ENCODE assay signal across 27 mouse cellular contexts in the genomic region with DNA sequence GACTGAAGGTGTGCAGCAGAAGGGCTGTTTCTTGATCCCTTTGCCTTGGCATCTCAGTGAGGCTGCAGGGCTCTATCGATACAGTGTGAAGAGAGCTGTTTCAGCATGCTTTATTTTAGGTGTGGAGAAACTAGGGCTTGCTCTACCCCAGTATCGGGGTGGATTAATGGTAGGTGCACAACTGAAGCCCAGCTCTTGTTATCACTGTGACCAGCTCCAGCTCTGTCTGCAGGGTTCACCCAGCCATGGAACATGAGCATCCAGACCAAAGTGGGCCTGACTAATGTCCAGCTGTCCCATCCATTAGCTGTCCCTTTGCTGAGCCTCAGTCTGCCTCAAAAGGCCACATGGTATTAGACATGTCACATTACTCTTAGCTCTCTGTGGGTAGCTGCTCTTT.
"Had no signal": no experiment of that assay in that cellular context is flagged by ENCODE, and none has a peak within 500 bp of the region (broad histone marks: within the 10 kb centered on the region; RNA-seq: fewer than 3 reads in every experiment).

No protein-coding gene starts in this region.

- H3K9me3 ChIP-seq: embryonic facial prominence, embryonic 15.5 days; forebrain, embryonic 15.5 days had no signal

- H3K27ac ChIP-seq: embryonic facial prominence, embryonic 10.5 days; embryonic facial prominence, embryonic 12.5 days; embryonic facial prominence, embryonic 13.5 days; embryonic facial prominence, embryonic 15.5 days; forebrain, embryonic 10.5 days; forebrain, embryonic 12.5 days; forebrain, embryonic 13.5 days; forebrain, embryonic 15.5 days; gastrocnemius, adult 2 months; heart, adult 2 months had no signal

- H3K36me3 ChIP-seq: embryonic facial prominence, embryonic 10.5 days; embryonic facial prominence, embryonic 12.5 days; embryonic facial prominence, embryonic 13.5 days; embryonic facial prominence, embryonic 15.5 days; forebrain, embryonic 10.5 days; forebrain, embryonic 12.5 days; forebrain, embryonic 15.5 days had no signal

- DNase-seq: cerebellum, adult 2 months; cerebellum, adult 8-10 months; cerebellum, adult 9-10 months; cerebellum, adult 9-11 months; cerebellum, postnatal 14 days; cerebellum, postnatal 25 days; cerebellum, postnatal 36 days; embryo, embryonic 11 days; forebrain, postnatal 0 days; gastrocnemius, adult 2 months; gastrocnemius, postnatal 10 days; gastrocnemius, postnatal 14 days; gastrocnemius, postnatal 25 days; gastrocnemius, postnatal 36 days; heart, adult 18-20 months; heart, adult 2 months had no signal

- H3K9ac ChIP-seq: embryonic facial prominence, embryonic 12.5 days; embryonic facial prominence, embryonic 13.5 days; embryonic facial prominence, embryonic 15.5 days; forebrain, embryonic 12.5 days; forebrain, embryonic 13.5 days; forebrain, embryonic 15.5 days; forebrain, postnatal 0 days had no signal

- ATAC-seq: forebrain, embryonic 13.5 days; forebrain, embryonic 14.5 days; forebrain, embryonic 15.5 days; forebrain, embryonic 16.5 days; forebrain, postnatal 0 days had no signal

- H3K27me3 ChIP-seq: embryonic facial prominence, embryonic 12.5 days; embryonic facial prominence, embryonic 13.5 days; embryonic facial prominence, embryonic 15.5 days; forebrain, embryonic 12.5 days; forebrain, embryonic 15.5 days had no signal

- H3K4me2 ChIP-seq: embryonic facial prominence, embryonic 12.5 days; embryonic facial prominence, embryonic 13.5 days; embryonic facial prominence, embryonic 15.5 days; forebrain, embryonic 12.5 days; forebrain, embryonic 13.5 days; forebrain, embryonic 15.5 days had no signal

- H3K4me3 ChIP-seq: embryonic facial prominence, embryonic 10.5 days; embryonic facial prominence, embryonic 12.5 days; embryonic facial prominence, embryonic 13.5 days; embryonic facial prominence, embryonic 15.5 days; erythroblast, embryonic 14.5 days; forebrain, embryonic 10.5 days; forebrain, embryonic 12.5 days; forebrain, embryonic 13.5 days; forebrain, embryonic 15.5 days; gastrocnemius, adult 2 months; heart, adult 2 months had no signal

- H3K4me1 ChIP-seq: embryonic facial prominence, embryonic 10.5 days; embryonic facial prominence, embryonic 12.5 days; embryonic facial prominence, embryonic 13.5 days; embryonic facial prominence, embryonic 15.5 days; forebrain, embryonic 10.5 days; forebrain, embryonic 12.5 days; forebrain, embryonic 13.5 days; forebrain, embryonic 15.5 days had no signal
